Mouse (Mus musculus) hindlimb bud, embryonic 11.5 days (tissue): ENCODE results near the gene Scgb2b11.
"Not testable (repeated sequence)": the region's sequence is repeated elsewhere in the genome, so short reads cannot be mapped to it uniquely, and the experiment has no call there.

Experiments used
- DNase-seq: peaks from one replicate; pipeline ENCODE4 v3.0.0-alpha.2; 2012; ENCODE audit warnings: low read depth, low spot score; ENCODE audit errors: extremely low spot score

The Scgb2b11 gene

GRCm38 (mm10) chr7:32211045-32211444 lies at the start of gene Scgb2b11:
Scgb2b11 (minus strand) TSS chr7:32211145.
- not testable (repeated sequence) for DNase-seq

- DNase-seq = not testable (repeated sequence)
These were observed 11.6 kb upstream of the Scgb2b11 start, which contains the start of gene Scgb1b11 for GRCm38 (mm10) chr7:32222540-32222939. Scgb1b11 (plus strand) TSS chr7:32222840.
